Mouse (Mus musculus): ENCODE data around the gene Abca12. TPM values are rescaled to one million over a fixed set of nuclear protein-coding genes. Genes with fewer than 3 reads are reported as not detected.

The Abca12 gene
- total RNA-seq, 2 experiments from 2014 or later, result 0.11 to 0.32 TPM

DNA sequence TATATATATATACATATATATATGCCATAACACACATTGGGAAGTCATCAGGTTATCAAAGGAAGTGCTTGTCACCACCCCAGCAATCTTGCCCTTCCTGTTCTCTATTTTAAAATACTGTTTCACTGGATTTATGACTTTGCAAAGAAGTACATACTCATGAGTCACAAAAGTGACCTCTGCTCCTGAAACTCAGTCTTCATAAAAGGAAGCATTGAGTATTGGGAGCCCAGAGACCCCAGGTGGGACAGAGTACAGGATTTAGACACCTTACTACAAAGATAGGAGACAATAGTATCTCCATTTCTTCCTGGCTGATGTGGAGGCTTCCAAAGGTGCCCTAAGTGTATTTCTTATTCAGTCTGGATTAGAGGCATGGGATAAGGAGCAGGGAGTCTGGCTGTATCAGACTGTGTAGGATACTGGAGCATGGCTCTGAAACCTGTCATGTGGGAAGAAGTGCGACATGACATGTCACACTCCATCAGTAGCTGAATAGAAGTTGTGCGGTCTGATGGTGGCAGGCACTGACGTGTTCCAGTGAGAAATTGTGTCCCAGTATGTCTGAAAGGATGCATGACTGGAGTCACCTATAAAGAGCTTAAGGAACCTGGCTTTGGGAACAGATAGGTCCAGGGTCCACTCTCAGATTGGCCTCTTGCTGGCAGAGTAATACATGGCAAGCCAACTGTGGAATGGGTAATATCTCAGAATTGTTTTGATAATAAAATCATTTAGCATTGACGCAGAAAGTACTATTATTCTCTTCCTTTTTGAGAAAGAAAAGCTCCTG is 76.0 kb downstream of the Abca12 start:
- DNase-seq (ENCODE audit: low spot score in 2 of 2), result no peak

DNA sequence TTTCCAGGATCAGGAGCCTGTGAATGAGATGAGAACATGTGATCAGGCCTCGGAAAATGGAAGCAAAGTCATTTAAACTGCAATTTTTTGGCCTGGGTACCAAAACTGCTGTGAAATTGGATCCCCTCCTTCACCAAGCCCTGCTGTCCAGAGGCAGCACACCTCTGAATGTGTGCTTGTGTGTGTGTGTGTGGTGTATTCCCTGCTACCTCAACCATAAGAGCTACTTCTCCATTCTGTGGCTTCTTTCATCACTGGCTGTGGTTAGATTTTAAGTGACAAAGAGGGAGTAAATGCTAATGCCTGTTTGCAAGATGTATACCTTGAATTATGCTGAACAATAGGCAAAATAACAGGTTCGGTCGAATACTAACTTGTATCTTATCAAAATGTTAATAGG is 84.4 kb downstream of the Abca12 start:
- DNase-seq (ENCODE audit: low spot score in 2 of 2), result no peak

- DNase-seq (ENCODE audit: low spot score in 2 of 2), result no peak
These were observed 102.5 kb downstream of the Abca12 start for GRCm38 (mm10) chr1:71312171-71312570.

GRCm38 (mm10) chr1:71310614-71311013 is 104.1 kb downstream of the Abca12 start:
- DNase-seq (ENCODE audit: low spot score in 2 of 2), result no peak

GRCm38 (mm10) chr1:71307362-71307761 is 107.3 kb downstream of the Abca12 start:
- DNase-seq (ENCODE audit: low spot score in 2 of 2), result no peak

- DNase-seq (ENCODE audit: low spot score in 2 of 2), result no peak
These were observed 108.5 kb downstream of the Abca12 start for GRCm38 (mm10) chr1:71306196-71306595.

DNA sequence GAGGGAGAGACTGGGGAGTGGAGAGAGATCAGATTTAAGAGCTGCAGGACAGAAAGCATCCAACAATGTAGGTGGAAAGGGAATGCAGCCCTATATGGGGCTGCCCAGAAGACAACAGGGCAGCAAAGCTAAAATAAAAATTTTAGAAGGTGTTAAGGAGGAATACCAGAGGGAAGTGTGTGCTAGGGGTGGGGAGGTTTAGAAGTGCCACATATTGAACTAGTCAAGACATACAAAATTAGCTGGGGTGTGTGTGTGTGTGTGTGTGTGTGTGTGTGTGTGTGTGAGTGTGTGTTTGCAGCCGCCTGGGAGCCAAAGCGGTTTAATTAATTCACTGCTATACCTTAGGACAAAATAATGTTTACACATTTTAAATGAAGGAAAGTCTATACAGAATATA is 110.1 kb downstream of the Abca12 start:
- DNase-seq (ENCODE audit: low spot score in 2 of 2), result no peak

DNA sequence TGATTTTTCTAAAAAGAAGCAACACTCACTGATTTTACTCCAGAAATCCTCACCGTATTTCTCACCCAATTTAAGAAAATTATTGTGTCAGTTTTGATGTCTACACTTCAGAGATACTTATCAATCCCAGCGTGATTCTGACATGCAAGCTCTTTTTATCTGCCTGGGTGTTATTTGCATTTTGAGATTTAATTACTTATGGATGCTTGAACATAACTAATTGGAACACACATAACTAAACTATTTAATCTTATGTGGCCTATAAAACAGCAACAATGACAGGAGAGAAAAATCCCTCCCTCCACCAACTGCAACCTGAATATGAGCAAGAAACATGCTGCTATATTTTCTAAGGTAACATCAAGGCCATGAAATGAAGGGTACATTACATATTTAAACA is 117.7 kb downstream of the Abca12 start:
- no peak for DNase-seq (ENCODE audit: low spot score in 2 of 2)

GRCm38 (mm10) chr1:71296585-71296984 is 118.1 kb downstream of the Abca12 start:
- DNase-seq (ENCODE audit: low spot score in 2 of 2), result no peak

GRCm38 (mm10) chr1:71291917-71292316 is 122.8 kb downstream of the Abca12 start:
- DNase-seq (ENCODE audit: low spot score in 2 of 2), result no peak

GRCm38 (mm10) chr1:71289511-71289910 is 125.2 kb downstream of the Abca12 start:
- peak; percentile 63 to 75 for DNase-seq (ENCODE audit: low spot score in 2 of 2)

DNA sequence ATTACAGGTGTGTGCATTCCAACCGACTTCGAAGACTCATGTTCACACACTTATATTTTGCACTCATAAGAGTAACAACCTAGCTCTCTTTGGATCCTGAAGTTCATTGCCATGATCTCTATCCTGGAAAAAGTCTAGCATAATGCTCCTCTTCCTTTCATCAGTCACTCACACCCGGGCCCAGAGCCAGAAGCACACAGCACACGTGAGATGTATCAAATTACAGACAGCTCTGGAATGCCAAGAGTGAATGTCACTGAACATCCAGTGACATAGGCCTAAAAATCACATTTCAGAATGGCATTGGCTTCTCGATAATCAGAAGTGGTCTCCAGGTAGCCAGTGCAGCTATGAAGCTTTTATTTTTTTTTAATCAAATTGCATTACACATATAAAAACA is 137.8 kb downstream of the Abca12 start:
- no peak for DNase-seq (ENCODE audit: low spot score in 2 of 2)

- DNase-seq (ENCODE audit: low spot score in 2 of 2), result peak in 1 of 2 experiments; percentile 11
These were observed 142.2 kb downstream of the Abca12 start for GRCm38 (mm10) chr1:71272550-71272949.

DNA sequence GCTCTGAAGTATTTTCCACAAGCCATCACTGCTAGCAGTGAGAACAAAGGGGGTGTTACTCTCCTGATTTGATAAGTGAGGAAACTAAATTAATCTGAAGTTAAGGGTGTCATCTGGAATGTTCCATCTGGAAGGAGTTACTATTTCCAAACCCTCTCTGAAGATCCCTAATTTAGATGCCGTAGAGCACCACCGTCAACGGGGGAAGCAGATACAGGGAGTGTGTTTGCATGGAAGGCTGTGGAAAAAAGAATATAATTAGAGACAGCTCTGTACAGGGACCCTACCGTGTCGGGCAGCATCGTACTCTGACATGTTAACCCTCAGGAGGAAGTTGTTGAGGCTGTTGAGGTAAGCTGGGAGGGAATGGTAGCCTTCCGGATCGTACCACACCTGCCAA is 142.6 kb downstream of the Abca12 start:
- peak in 1 of 2 experiments; percentile 12 for DNase-seq (ENCODE audit: low spot score in 2 of 2)

GRCm38 (mm10) chr1:71270083-71270482 is 144.6 kb downstream of the Abca12 start:
- DNase-seq (ENCODE audit: low spot score in 2 of 2), result no peak

DNA sequence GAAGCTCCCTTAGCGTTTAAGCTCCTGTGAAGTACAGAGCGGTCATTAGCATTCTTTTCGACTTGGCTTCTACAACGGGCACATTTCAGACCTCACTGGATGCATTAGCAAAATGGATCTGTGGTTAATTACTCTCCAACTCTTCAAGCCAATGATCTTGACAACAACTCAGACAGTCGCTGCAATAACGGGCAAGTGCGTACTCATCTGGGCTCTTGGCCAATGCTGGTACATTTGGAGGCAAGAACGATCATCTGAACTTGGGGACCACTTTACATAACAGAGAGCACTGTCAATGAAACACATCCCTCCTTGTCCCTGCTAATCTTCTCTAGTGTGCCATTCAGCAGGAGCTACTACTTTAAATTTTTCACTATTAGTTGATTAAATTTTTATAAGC is 148.1 kb downstream of the Abca12 start:
- no peak for DNase-seq (ENCODE audit: low spot score in 2 of 2)

DNA sequence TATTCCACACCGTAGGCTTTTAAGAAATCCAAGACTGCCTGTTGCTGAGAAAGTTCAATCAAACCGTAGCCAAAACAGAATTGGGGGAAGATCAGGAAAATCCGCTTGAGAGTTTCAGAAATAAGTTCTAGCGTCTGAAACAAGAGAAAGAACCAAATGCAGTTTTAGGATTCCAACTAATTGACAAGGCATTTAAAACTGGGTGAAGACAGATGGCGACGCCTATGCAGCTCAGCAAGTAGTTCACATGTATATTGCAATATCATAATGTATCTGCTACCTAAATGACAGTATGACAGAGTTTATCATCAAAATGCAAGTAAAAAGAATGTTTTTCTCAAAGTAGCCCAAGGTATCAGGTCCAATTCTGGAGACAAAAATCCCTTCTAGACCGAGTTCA is 151.2 kb downstream of the Abca12 start:
- no peak for DNase-seq (ENCODE audit: low spot score in 2 of 2)

- no peak for DNase-seq (ENCODE audit: low spot score in 2 of 2)
These were observed 170.1 kb downstream of the Abca12 start for GRCm38 (mm10) chr1:71244647-71245046.

GRCm38 (mm10) chr1:71241396-71241795 is 173.3 kb downstream of the Abca12 start:
- no peak for DNase-seq (ENCODE audit: low spot score in 2 of 2)

GRCm38 (mm10) chr1:71239586-71239985 is 175.1 kb downstream of the Abca12 start:
- no peak for DNase-seq (ENCODE audit: low spot score in 2 of 2)

- DNase-seq (ENCODE audit: low spot score in 2 of 2), result no peak
These were observed 179.4 kb downstream of the Abca12 start for GRCm38 (mm10) chr1:71235335-71235734.

DNA sequence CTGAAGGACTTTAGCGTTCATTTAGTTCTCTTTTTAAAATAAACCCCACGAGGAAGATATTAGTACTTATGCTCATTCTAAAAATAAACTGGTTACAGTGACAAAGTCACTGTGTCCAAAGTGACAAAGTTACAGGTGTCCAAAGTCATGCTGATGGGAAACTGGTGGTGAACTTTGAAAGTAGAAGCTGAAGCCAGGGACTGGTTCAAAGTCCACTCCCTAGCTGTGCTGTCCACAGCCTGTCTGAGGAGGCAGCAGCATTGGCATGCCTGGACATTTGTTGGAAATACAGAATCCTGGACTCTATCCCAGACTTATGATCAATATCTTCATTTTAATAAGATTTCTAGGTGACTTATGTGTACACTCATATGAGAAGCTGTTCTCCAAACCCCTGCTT is 183.5 kb downstream of the Abca12 start:
- no peak for DNase-seq (ENCODE audit: low spot score in 2 of 2)

- no peak for DNase-seq (ENCODE audit: low spot score in 2 of 2)
These were observed 211.1 kb downstream of the Abca12 start for GRCm38 (mm10) chr1:71203581-71203980.
